Mouse (Mus musculus) lung, embryonic 15.5 days (tissue): ENCODE data around the gene Ehbp1. TPM values are rescaled to one million over a fixed set of nuclear protein-coding genes. Genes with fewer than 3 reads are reported as not detected.

Experiments
- ATAC-seq: fragments of 200-750 bp; cut with Nextera tagmentation; 2 replicates; pipeline ENCODE4 v1.8.0; 2017; ENCODE audit warnings: moderate number of reproducible peaks, borderline replicate concordance; ENCODE audit not compliant: low FRiP score, low TSS enrichment; ENCODE audit errors: extremely low read depth
- H3K27ac ChIP-seq: fragments of 300-500 bp; sonication (generic); 2 replicates; pipeline ENCODE4 v1.5.1; 2015; ENCODE audit warnings: moderate library complexity, mild to moderate bottlenecking, inconsistent platforms
- H3K27me3 ChIP-seq: fragments of 300-500 bp; sonication (generic); 2 replicates; pipeline ENCODE4 v1.6.1; 2015; ENCODE audit warnings: inconsistent platforms
- H3K36me3 ChIP-seq: fragments of 300-500 bp; sonication (generic); 2 replicates; pipeline ENCODE4 v1.6.1; 2015; ENCODE audit warnings: inconsistent platforms
- H3K4me1 ChIP-seq: fragments of 300-500 bp; sonication (generic); 2 replicates; pipeline ENCODE4 v1.6.1; 2015; ENCODE audit warnings: inconsistent platforms
- H3K4me2 ChIP-seq: fragments of 300-500 bp; sonication (generic); 2 replicates; pipeline ENCODE4 v1.6.1; 2015; ENCODE audit warnings: inconsistent platforms, mild to moderate bottlenecking, moderate library complexity
- H3K4me3 ChIP-seq: fragments of 300-500 bp; sonication (generic); 2 replicates; pipeline ENCODE4 v1.5.1; 2015; ENCODE audit warnings: mild to moderate bottlenecking, inconsistent platforms
- H3K9ac ChIP-seq: fragments of 300-500 bp; sonication (generic); 2 replicates; pipeline ENCODE4 v1.6.1; 2015; ENCODE audit warnings: inconsistent platforms
- H3K9me3 ChIP-seq: fragments of 300-500 bp; sonication (generic); 2 replicates; pipeline ENCODE4 v1.6.1; 2016; ENCODE audit warnings: inconsistent platforms
- WGBS: fragments of 180-500 bp; shearing (Covaris S2); methylation state at CpG from one replicate; pipeline ENCODE4 v1.1.7; 2015; 5-methylcytosine and 5-hydroxymethylcytosine counted together
- polyA plus RNA-seq: library from polyadenylated mRNA; unstranded; fragments of >200 nt; fragmentation: Nextera tagmentation; extraction: Ambion mirVana; gene quantifications from 2 replicates; pipeline ENCODE4 v1.2.1, GENCODE M21; 2015

The Ehbp1 gene
- polyA plus RNA-seq, 1 experiment from 2014 or later = 11.2 TPM

DNA sequence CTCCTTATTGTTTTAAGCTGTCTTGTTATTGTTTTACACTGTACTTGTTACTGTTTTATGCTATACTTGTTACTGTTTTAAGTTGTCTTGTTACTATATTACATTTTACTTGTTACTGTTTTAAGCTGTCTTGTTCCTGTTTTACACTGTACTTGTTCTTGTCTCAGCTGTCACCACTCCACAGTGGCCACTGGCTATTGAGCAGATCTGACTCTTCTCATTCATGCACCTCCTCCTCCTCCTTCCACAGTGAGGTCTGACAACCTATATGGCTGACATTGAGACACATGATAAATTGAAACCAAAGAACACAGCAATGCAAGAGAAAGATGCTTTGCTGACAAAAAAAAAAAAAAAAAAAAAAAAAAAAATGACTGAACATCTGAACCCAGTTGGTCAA, 203.6 kb downstream of the Ehbp1 start:
- Histone ChIP-seq H3K4me1 (no peaks in the 10 kb centered on the region), H3K27me3 (no peaks in the 10 kb centered on the region)
- ATAC-seq = no peak

DNA sequence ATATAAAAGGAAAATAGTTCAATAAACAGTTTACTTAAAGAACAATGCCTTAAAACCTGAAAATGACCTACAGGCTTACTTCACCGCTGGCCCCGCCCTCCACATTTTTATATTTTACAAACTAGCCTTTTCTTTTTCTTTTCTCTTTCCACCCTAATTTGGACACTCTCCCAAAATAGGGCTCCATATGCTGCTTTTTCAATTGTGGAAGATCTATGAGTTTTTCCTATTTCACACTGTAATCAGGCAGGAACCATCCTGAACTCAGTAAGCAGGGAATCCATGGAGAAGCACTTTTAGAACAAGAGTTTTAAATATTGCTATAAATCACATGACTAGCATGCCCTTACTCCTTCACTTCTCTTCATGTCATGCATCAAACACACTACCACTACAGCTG, 216.9 kb downstream of the Ehbp1 start:
- Histone ChIP-seq H3K4me3 (no peak overlapping the region), H3K4me1 (no peaks in the 10 kb centered on the region), H3K9me3 (no peaks in the 10 kb centered on the region), H3K4me2 (no peak overlapping the region), H3K27ac (no peak overlapping the region), H3K36me3 (no peaks in the 10 kb centered on the region), H3K9ac (no peak overlapping the region), H3K27me3 (no peaks in the 10 kb centered on the region)
- no peak for ATAC-seq
- WGBS = 91% methylated on average over 2 of the region's 2 CpGs

More for the DNA sequence above, 203.6 kb downstream of the Ehbp1 start:
- Histone ChIP-seq H3K36me3 (no peaks in the 10 kb centered on the region), H3K9ac (no peak overlapping the region), H3K4me3 (no peak overlapping the region), H3K9me3 (no peaks in the 10 kb centered on the region), H3K27ac (no peak overlapping the region), H3K4me2 (no peak overlapping the region)

DNA sequence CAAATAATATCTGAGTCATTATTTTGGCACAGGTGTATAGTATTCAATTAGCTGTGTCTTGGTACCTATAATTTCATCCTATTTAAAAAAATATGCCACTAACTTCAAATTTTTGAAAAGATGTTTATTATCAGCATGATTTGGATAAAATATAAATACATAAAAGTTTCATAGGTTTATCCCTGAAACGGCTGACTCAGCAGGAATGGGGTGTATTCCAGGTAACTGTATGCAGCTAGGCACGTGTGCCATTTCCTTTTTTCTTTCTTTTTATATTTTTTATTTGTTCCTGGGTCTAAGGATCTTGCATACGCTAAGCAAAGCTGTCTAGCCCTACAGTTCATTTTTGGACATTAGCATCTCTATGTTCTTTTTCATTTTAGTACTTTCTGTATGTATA, 223.2 kb downstream of the Ehbp1 start:
- ATAC-seq = no peak
- Histone ChIP-seq H3K9me3 (no peaks in the 10 kb centered on the region), H3K4me3 (no peak overlapping the region), H3K9ac (no peak overlapping the region), H3K4me2 (no peak overlapping the region), H3K27ac (no peak overlapping the region), H3K4me1 (no peaks in the 10 kb centered on the region), H3K36me3 (no peaks in the 10 kb centered on the region), H3K27me3 (no peaks in the 10 kb centered on the region)
- 88% methylated on average over 3 of the region's 3 CpGs for WGBS

DNA sequence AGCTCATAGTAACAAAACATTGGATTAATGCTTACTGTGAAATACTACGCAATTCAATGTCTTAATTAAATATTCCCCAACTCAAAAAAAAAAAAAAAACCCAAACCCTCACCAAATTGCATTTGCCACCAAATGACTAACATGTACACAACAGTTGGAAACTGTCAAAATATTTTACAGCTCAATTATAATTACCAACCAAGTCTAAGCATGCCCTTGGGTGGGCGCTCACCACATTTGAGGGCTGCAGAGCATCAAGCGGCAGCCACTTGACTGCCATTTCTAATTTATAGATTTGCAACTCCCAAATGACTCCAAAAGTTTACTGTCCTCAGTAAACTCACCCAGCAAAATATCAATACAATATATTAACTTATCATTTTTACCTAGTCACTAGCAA, 229.9 kb downstream of the Ehbp1 start:
- ATAC-seq = no peak
- H3K4me3 ChIP-seq = no peak overlapping the region

DNA sequence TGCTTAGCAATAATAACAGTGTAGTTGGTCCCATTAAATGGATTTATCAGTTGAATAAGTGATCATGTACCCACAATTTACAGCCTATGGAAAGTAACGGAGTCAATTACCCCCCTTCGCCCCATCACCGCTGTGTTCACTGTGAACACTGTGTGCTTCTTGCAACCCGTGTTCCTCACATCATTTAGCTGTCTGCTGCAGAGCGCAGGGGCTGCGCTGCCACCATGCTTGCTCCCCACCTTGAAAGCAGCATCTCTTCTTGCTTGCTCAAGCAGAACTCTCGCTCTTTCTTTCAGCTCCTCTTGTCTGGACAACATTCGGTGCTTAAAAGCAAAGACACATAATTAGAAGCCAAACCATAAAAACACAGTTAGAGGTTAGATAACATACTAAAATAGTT, 252.7 kb downstream of the Ehbp1 start:
- ATAC-seq = no peak
- H3K9ac ChIP-seq = no peak overlapping the region
- 92% methylated on average over 8 of the region's 8 CpGs for WGBS
- H3K4me2 ChIP-seq = no peak overlapping the region
- H3K4me1 ChIP-seq = no peaks in the 10 kb centered on the region
- H3K36me3 ChIP-seq = no peaks in the 10 kb centered on the region
- no peaks in the 10 kb centered on the region for H3K9me3 ChIP-seq
- H3K27me3 ChIP-seq = no peaks in the 10 kb centered on the region
- H3K27ac ChIP-seq = no peak overlapping the region
- no peak overlapping the region for H3K4me3 ChIP-seq

More for the DNA sequence above, 229.9 kb downstream of the Ehbp1 start:
- no peak overlapping the region for H3K9ac ChIP-seq
- H3K36me3 ChIP-seq = no peaks in the 10 kb centered on the region
- no peaks in the 10 kb centered on the region for H3K9me3 ChIP-seq
- no peaks in the 10 kb centered on the region for H3K4me1 ChIP-seq
- H3K27me3 ChIP-seq = no peaks in the 10 kb centered on the region
- WGBS = 95% methylated on average over 3 of the region's 3 CpGs
- H3K4me2 ChIP-seq = no peak overlapping the region
- H3K27ac ChIP-seq = no peak overlapping the region

DNA sequence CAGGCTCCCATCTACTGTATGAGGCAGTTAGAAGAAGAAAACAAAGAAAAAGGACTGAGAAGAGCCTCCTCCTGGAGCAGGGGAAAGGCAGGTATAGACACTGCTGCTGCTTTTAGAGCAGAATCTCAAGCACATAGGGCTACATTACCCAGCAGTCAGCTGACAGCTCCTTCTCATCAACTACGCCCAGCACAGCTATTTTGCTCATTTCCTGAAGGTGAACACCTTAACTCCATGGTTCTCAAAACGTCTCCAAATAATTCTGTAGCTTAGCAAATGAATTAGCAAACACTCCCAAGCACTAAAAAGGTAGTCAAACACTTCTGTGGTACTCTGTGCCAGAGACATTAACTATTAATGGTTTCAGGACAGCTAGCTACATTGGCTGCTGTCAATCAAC, 278.7 kb downstream of the Ehbp1 start:
- ATAC-seq = no peak
- Histone ChIP-seq H3K9ac (no peak overlapping the region), H3K4me2 (no peak overlapping the region), H3K4me1 (no peaks in the 10 kb centered on the region), H3K36me3 (no peaks in the 10 kb centered on the region), H3K9me3 (no peaks in the 10 kb centered on the region), H3K4me3 (no peak overlapping the region), H3K27ac (no peak overlapping the region), H3K27me3 (no peaks in the 10 kb centered on the region)
- 46% methylated on average over 2 of the region's 2 CpGs for WGBS

DNA sequence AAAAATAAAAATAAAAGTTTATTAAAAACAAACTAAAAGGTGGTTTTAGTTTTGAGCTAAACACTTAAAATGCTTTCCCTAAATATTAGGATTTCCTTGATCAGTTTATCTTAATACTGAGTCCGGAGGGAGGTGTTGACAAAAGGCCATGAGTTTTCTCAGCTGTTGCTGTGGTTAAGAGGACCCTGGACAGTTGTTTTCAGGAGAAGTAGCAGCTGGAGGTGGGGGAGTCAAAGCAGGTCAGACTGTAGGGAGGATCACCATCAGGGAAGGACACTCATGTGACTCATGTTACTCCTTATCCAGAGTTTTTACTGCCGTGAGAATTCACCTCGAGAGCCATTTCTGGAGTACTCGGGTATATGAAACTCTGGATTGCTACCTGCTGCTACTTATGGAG, 280.4 kb downstream of the Ehbp1 start:
- Histone ChIP-seq H3K4me2 (no peak overlapping the region), H3K27ac (no peak overlapping the region), H3K9ac (no peak overlapping the region), H3K4me1 (no peaks in the 10 kb centered on the region), H3K9me3 (no peaks in the 10 kb centered on the region), H3K4me3 (no peak overlapping the region), H3K36me3 (no peaks in the 10 kb centered on the region), H3K27me3 (no peaks in the 10 kb centered on the region)
- 71% methylated on average over 4 of the region's 4 CpGs for WGBS
- ATAC-seq = no peak

DNA sequence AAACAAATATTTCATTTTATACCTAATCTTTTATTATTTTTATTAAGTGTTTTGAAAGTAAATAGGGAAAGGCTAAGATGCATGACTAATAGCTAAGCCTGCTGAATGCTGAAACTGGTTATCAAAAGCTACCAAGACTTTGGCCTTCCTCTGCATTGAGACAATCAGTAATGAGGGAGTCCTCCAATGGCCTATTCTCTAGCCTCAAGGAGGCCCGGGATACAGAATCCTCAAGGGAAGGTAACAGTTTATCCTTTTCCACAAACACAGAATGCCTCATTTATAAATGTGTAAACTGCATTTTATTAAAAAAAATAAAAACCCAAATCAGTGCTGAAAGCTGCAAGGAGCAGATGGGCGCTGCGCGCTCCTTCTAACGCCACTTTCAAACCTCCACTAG, 284.6 kb downstream of the Ehbp1 start:
- Histone ChIP-seq H3K4me1 (no peaks in the 10 kb centered on the region), H3K36me3 (no peaks in the 10 kb centered on the region), H3K27me3 (no peaks in the 10 kb centered on the region), H3K9ac (no peak overlapping the region), H3K27ac (no peak overlapping the region), H3K4me2 (no peak overlapping the region), H3K4me3 (no peak overlapping the region), H3K9me3 (no peaks in the 10 kb centered on the region)
- WGBS = 94% methylated on average over 5 of the region's 5 CpGs
- ATAC-seq = no peak

DNA sequence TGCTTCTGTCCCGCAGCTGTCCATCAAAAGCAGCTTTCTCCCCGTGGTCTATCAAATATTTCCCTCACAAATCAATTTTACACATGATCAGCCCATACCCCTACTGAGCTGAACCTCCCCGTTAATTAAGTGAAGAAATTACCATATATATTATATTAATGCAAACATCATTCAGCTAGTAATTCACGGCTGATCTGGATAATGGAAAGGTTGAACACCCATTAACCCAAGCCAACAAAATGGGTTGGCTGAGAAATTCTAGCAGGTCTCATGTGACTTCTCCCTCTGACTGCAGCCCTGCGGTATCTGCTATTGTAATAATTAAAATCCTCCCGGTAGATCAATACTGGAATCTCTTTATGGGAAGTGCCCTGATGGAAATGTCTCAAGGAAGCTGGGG, 286.2 kb downstream of the Ehbp1 start:
- ATAC-seq = no peak
- no peaks in the 10 kb centered on the region for H3K36me3 ChIP-seq
- 89% methylated on average over 6 of the region's 6 CpGs for WGBS

DNA sequence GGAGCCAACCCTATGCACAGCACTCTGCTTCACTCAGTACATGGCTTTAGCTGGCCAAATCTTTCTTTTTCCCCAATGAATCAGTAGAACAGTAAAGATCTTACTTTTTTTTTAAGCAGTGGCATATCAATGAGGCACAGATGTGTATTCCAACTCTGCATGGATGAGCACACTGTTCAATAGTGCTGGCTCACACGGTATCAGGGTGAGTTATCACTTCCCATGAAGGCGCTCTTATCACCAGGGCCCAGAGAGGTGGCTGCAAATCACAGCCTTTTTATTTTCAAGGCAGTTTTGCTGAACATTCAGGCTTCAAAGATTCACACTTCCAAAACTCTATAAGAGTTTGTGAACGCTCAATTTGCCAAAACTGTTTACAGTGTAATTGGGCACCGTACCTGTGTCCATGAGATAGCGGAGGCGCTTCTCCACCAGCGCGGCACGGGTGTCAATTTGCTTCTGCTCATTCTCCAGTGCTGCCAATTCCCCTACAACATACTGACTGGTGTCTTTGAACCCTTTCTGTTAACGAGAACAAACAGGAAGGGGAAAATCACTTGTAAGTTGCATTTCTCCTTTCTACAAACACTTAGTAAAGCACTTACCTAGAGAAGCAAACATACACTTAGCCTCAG, 288.9 kb downstream of the Ehbp1 start:
- Histone ChIP-seq H3K9ac (no peak overlapping the region), H3K4me1 (no peaks in the 10 kb centered on the region), H3K27me3 (no peaks in the 10 kb centered on the region), H3K27ac (no peak overlapping the region), H3K36me3 (no peaks in the 10 kb centered on the region), H3K4me3 (no peak overlapping the region), H3K9me3 (no peaks in the 10 kb centered on the region), H3K4me2 (no peak overlapping the region)
- 65% methylated on average over 10 of the region's 10 CpGs for WGBS
- ATAC-seq = no peak

More for the DNA sequence above, 286.2 kb downstream of the Ehbp1 start:
- H3K9ac ChIP-seq = no peak overlapping the region
- no peak overlapping the region for H3K27ac ChIP-seq
- no peak overlapping the region for H3K4me2 ChIP-seq
- H3K9me3 ChIP-seq = no peaks in the 10 kb centered on the region
- H3K27me3 ChIP-seq = no peaks in the 10 kb centered on the region
- no peak overlapping the region for H3K4me3 ChIP-seq
- H3K4me1 ChIP-seq = no peaks in the 10 kb centered on the region

DNA sequence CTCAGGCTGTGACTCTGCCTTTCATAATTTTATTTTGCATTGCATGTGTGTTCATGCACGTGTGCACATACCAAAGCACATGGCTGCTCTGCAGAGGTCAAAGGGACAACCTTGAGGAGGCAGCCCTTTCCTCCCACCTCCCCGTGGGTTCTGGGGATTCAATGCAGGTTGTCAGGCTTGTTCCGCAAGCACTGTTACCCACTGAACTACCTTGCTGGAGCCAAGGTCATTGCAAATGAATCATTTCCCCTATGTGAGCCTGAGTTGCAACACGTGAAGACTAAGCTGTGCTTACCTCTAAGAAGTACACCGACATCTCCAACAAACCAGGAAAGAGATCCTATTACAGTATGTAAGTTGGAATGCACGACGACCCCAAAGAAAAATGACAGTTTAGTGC, 291.2 kb downstream of the Ehbp1 start:
- H3K36me3 ChIP-seq = no peaks in the 10 kb centered on the region
- H3K9me3 ChIP-seq = no peaks in the 10 kb centered on the region
- H3K9ac ChIP-seq = no peak overlapping the region
- H3K4me3 ChIP-seq = no peak overlapping the region
- WGBS = 67% methylated on average over 7 of the region's 7 CpGs
- no peaks in the 10 kb centered on the region for H3K27me3 ChIP-seq
- H3K4me1 ChIP-seq = no peaks in the 10 kb centered on the region
- H3K27ac ChIP-seq = no peak overlapping the region
- H3K4me2 ChIP-seq = no peak overlapping the region
- no peak for ATAC-seq

DNA sequence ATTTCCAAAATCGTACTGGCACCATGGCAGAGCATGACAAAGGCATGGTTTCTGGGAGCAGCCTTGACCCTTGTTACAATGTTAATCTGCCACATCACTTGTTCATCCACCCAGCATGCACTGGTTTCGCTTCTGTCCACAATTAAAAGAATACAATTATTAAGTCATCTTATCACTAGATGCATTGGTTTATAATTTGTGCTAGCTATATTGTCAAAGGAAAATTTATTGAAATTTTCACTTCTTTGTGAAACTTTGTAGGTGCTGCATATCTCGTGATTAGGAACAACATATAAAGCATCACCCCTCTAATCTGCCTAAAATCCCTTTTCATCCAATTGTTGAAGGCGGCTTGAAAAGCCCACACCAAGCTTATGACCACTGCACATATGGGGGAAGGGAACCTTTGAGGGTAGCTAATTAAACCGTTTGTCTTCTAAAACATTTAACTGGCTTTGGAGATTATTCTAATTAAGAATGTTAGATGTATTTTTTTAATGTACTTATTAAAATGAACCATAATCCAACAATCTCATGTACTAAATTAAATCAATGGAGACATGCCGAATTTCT, 302.2 kb downstream of the Ehbp1 start:
- Histone ChIP-seq H3K9me3 (no peaks in the 10 kb centered on the region), H3K4me1 (no peaks in the 10 kb centered on the region), H3K27ac (no peak overlapping the region), H3K4me2 (no peak overlapping the region), H3K27me3 (no peaks in the 10 kb centered on the region), H3K36me3 (no peaks in the 10 kb centered on the region), H3K9ac (no peak overlapping the region), H3K4me3 (no peak overlapping the region)
- 85% methylated on average over 6 of the region's 6 CpGs for WGBS
- no peak for ATAC-seq
